Mouse (Mus musculus): Measurements from ENCODE around the gene Ppp1r2. TPM values are rescaled to one million over a fixed set of nuclear protein-coding genes. Genes with fewer than 3 reads are reported as not detected.
A peak's percentile ranks its signal among the peaks of the same experiment; 100 is the strongest.
"Not testable (repeated sequence)": the region's sequence is repeated elsewhere in the genome, so short reads cannot be mapped to it uniquely, and the experiment has no call there.

Gene Ppp1r2
- 89.0 and 90.5 TPM in 2 replicates for polyA plus RNA-seq (2014; fragmentation: Nextera tagmentation; extraction: Ambion mirVana)

DNA sequence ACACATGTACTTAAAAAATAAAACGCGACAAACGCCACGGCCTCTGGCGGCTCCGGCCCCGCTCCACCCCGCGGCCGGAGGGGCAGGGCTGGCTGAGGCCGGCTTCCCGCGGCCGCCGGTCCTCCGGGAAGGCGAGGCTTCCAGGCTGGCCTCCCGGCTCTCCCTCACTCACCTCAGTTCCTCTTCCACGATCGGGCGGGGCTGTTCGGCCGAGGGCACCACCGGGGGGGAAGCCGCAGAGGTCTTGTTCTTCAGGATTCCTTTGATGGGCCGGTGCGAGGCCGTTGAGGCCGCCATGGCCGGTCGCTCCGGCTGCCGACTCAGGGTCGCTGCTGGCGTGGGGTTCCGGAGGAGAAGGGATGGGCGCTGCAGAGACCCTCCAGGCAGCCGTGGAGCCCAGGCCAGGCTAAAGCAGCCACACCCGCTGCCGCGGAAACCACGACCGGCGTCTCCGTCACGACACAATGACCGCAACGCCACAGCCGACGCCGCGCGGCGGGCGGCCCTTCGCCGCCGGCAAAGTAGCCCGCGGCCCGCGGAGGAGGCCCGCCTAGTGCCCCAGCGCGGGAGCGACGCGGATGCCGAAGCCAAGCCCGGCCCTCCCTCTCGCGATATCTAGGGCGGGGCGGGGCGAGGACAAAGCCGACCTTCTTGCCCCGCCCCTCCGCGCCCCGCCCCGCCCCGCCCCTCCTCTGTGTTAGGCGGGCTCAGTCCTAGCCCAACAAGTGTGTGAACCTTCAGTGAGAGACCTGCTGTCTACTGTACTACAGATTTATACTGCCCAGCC is at the start of gene Ppp1r2:
Ppp1r2 (minus strand) TSS at position 604 of the 787 bp plus-strand sequence.
- WGBS: under 1% methylated on average over 71 of the region's 83 CpGs
- Histone ChIP-seq H3K9ac (ENCODE audit: low read length) (peak within 1 kb of the TSS; percentile 91), H3K4me1 (ENCODE audit: control insufficient read depth, insufficient read depth, low read length) (peaks cover 21% of the 10 kb centered on the region), H3K4me2 (ENCODE audit: low read length) (peak within 1 kb of the TSS; percentile 87), H3K27ac (ENCODE audit: low read depth, low read length) (peak within 1 kb of the TSS; percentile 86), H3K4me3 (ENCODE audit: low read depth, low read length) (peak within 1 kb of the TSS; percentile 76), H3K27me3 (replicated peaks; ENCODE audit: control insufficient read depth, insufficient read depth, low read length) (no peaks in the 10 kb centered on the region), H3K36me3 (ENCODE audit: control insufficient read depth, insufficient read depth, low read length) (no peaks in the 10 kb centered on the region), H3K9me3 (replicated peaks; ENCODE audit: control insufficient read depth, low read length) (no peaks in the 10 kb centered on the region)
- DNase-seq (ENCODE audit: low spot score) (peak; percentile 94), ATAC-seq (peak; percentile 97)

DNA sequence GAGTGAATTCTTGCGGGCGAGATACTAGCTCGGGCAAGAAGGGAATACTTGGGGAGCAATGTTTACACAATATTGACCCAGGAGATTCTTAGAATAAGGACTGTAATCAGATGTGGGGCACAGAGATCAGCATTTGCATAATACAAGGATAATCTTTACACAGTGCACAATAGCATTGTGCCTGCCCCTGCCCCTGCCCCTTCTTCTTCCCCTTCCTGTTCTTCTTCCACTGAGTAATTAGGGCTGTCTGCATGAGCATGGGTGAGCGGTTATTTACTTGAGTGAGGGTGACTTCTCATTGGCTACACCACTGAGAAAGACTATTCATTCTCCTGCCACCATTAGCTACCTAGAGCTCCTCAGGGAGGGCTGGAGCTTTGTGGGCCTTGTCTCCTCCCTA is 46.4 kb upstream of the Ppp1r2 start:
- ATAC-seq (no peak), DNase-seq (ENCODE audit: low spot score) (no peak)
- Histone ChIP-seq H3K27me3 (replicated peaks; ENCODE audit: control insufficient read depth, insufficient read depth, low read length) (no peaks in the 10 kb centered on the region), H3K4me3 (ENCODE audit: low read depth, low read length) (no peak overlapping the region), H3K36me3 (ENCODE audit: control insufficient read depth, insufficient read depth, low read length) (no peaks in the 10 kb centered on the region), H3K4me2 (ENCODE audit: low read length) (no peak overlapping the region), H3K9me3 (replicated peaks; ENCODE audit: control insufficient read depth, low read length) (no peaks in the 10 kb centered on the region), H3K4me1 (ENCODE audit: control insufficient read depth, insufficient read depth, low read length) (no peaks in the 10 kb centered on the region), H3K27ac (ENCODE audit: low read depth, low read length) (no peak overlapping the region), H3K9ac (ENCODE audit: low read length) (no peak overlapping the region)
- WGBS: 22% methylated on average over 4 of the region's 4 CpGs

DNA sequence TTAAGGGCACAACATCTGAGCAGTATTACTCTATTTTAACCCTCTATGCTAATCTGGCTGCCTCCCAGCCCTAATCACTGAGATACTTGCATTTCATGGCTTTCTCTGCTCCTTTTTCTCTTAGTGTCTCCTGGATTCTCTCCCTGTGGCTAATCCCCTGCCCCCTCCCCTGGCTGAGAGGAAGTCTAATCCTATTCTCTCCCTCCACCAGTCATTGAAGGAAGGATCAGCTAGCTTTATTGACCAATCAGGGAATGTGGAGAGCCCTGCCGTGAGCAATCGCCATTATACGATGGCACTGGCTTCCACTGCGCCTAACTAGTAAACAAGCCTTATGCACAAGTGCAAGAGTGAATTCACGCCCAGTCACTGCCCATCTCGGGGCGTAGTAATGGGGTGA is 45.9 kb upstream of the Ppp1r2 start:
- 29% methylated on average over 7 of the region's 7 CpGs for WGBS
- Histone ChIP-seq H3K4me2 (ENCODE audit: low read length) (no peak overlapping the region), H3K4me1 (ENCODE audit: control insufficient read depth, insufficient read depth, low read length) (no peaks in the 10 kb centered on the region), H3K36me3 (ENCODE audit: control insufficient read depth, insufficient read depth, low read length) (no peaks in the 10 kb centered on the region), H3K9ac (ENCODE audit: low read length) (no peak overlapping the region), H3K4me3 (ENCODE audit: low read depth, low read length) (no peak overlapping the region), H3K27me3 (replicated peaks; ENCODE audit: control insufficient read depth, insufficient read depth, low read length) (no peaks in the 10 kb centered on the region), H3K27ac (ENCODE audit: low read depth, low read length) (no peak overlapping the region), H3K9me3 (replicated peaks; ENCODE audit: control insufficient read depth, low read length) (no peaks in the 10 kb centered on the region)
- no peak for DNase-seq (ENCODE audit: low spot score)
- ATAC-seq: no peak

DNA sequence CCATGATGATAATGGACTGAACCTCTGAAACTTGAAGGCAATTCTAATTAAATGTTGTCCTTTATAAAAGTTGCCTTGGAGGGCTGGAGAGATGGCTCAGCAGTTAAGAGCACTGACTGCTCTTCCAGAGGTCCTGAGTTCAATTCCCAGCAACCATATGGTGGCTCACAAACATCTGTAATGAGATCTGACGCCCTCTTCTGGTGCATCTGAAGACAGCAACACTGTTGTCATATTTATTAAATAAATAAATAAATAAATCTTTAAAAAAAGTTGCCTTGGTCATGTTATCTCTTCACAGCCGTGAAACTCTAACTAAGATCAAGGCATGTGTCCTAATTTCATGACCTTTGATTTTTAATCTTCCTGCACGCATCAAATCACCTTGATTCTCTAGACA is 44.6 kb upstream of the Ppp1r2 start:
- not testable (repeated sequence) for ATAC-seq; DNase-seq (ENCODE audit: low spot score); H3K36me3 ChIP-seq (ENCODE audit: control insufficient read depth, insufficient read depth, low read length); H3K27ac ChIP-seq (ENCODE audit: low read depth, low read length); H3K27me3 ChIP-seq (replicated peaks; ENCODE audit: control insufficient read depth, insufficient read depth, low read length); H3K4me1 ChIP-seq (ENCODE audit: control insufficient read depth, insufficient read depth, low read length); H3K9ac ChIP-seq (ENCODE audit: low read length); H3K9me3 ChIP-seq (replicated peaks; ENCODE audit: control insufficient read depth, low read length); H3K4me2 ChIP-seq (ENCODE audit: low read length); H3K4me3 ChIP-seq (ENCODE audit: low read depth, low read length)
- 76% methylated on average over 3 of the region's 3 CpGs for WGBS

DNA sequence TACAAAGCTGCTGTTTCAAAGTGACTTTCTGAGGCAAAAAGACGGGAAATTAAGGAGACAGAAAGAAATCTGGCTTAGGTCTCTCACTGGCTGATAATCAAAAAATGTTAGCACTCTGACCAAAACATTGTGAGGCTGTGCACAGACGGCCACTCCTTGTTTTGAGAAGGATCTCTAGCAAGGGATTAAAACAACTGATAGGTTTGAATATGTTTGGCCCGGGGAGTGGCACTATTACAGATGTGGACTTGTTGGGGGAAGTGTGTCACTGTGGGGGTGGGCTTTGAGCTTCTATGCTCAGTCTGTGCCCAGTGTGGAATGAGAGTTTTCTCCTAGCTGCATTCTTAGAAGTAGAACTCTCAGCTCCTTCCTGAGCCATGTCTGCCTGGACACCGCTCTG is 44.2 kb upstream of the Ppp1r2 start:
- Histone ChIP-seq H3K4me2 (ENCODE audit: low read length) (no peak overlapping the region), H3K27me3 (replicated peaks; ENCODE audit: control insufficient read depth, insufficient read depth, low read length) (no peaks in the 10 kb centered on the region), H3K4me3 (ENCODE audit: low read depth, low read length) (no peak overlapping the region), H3K27ac (ENCODE audit: low read depth, low read length) (no peak overlapping the region), H3K4me1 (ENCODE audit: control insufficient read depth, insufficient read depth, low read length) (no peaks in the 10 kb centered on the region), H3K36me3 (ENCODE audit: control insufficient read depth, insufficient read depth, low read length) (no peaks in the 10 kb centered on the region), H3K9ac (ENCODE audit: low read length) (no peak overlapping the region), H3K9me3 (replicated peaks; ENCODE audit: control insufficient read depth, low read length) (no peaks in the 10 kb centered on the region)
- WGBS: 71% methylated on average over 4 of the region's 4 CpGs
- no peak for ATAC-seq
- DNase-seq (ENCODE audit: low spot score): no peak

DNA sequence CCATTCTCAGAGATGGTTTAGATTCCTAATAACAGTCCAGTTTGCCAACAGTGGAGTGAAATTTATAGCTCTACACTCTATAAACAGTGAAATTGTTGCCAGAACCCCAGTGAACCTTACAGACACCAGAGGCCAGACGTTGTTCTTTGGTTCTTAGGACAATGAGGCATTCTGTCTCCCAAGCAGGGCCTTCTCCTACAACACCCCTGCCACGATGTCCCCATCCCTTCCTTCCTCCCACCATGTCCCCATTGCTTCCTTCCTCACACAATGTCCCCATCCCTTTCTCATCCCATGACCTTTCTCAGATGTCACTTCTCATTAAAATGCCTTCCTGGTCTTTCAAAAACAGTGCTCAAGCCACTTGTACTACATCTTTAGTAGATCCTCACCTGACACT is 43.3 kb upstream of the Ppp1r2 start:
- H3K36me3 ChIP-seq (ENCODE audit: control insufficient read depth, insufficient read depth, low read length): no peaks in the 10 kb centered on the region
- WGBS: 81% methylated on average over 2 of the region's 2 CpGs
- H3K4me3 ChIP-seq (ENCODE audit: low read depth, low read length): no peak overlapping the region
- ATAC-seq (no peak), DNase-seq (ENCODE audit: low spot score) (no peak)
- H3K27me3 ChIP-seq (replicated peaks; ENCODE audit: control insufficient read depth, insufficient read depth, low read length): no peaks in the 10 kb centered on the region
- no peak overlapping the region for H3K4me2 ChIP-seq (ENCODE audit: low read length)
- no peak overlapping the region for H3K27ac ChIP-seq (ENCODE audit: low read depth, low read length)
- H3K4me1 ChIP-seq (ENCODE audit: control insufficient read depth, insufficient read depth, low read length): no peaks in the 10 kb centered on the region
- no peaks in the 10 kb centered on the region for H3K9me3 ChIP-seq (replicated peaks; ENCODE audit: control insufficient read depth, low read length)
- H3K9ac ChIP-seq (ENCODE audit: low read length): no peak overlapping the region

DNA sequence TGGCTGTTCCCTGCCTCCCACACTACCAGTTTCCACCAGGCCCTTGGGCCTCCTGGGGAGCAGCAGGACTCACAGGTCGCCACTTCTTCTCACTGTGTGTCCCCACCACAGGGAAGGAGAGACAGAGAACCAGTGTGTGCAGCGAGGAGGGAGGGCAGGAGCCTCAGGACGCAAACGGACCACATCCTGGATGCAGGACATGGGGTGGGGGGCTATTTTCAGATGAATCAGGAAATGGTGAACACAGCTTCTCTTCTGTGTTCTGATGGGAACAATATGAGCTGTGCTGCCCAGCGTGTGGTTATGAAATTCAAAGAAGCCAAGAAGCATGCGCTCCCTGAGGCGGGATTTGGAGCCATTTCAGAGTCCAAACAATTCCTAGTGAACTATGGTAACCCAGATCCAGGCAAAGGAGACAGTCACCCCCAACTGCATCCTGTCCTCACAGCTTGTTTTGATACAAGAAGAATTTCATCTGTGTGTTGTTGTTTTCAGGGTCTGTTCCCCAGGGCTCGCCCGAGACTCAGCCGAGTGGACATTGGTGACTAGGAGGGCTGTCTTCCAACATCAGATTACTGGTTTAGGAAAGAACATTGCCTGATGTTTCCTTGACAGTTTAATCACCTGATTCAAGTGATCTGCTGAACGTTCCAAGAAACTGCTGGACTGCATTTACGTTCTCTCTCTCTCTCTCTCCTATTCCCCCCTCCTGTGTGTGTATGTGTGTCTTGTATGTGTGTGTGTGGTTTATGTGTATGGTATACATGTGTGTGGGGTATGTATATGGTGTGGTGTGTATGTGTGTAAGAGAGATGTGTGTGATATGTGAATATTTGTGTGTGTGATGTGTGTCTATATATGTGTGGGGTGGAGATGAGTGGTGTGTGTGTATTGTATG is 41.4 kb upstream of the Ppp1r2 start:
- H3K4me1 ChIP-seq (ENCODE audit: control insufficient read depth, insufficient read depth, low read length); H3K4me2 ChIP-seq (ENCODE audit: low read length); H3K9ac ChIP-seq (ENCODE audit: low read length); DNase-seq (ENCODE audit: low spot score); H3K27me3 ChIP-seq (replicated peaks; ENCODE audit: control insufficient read depth, insufficient read depth, low read length); H3K27ac ChIP-seq (ENCODE audit: low read depth, low read length); H3K36me3 ChIP-seq (ENCODE audit: control insufficient read depth, insufficient read depth, low read length); H3K4me3 ChIP-seq (ENCODE audit: low read depth, low read length); ATAC-seq; H3K9me3 ChIP-seq (replicated peaks; ENCODE audit: control insufficient read depth, low read length): not testable (repeated sequence)
- 75% methylated on average over 12 of the region's 12 CpGs for WGBS

DNA sequence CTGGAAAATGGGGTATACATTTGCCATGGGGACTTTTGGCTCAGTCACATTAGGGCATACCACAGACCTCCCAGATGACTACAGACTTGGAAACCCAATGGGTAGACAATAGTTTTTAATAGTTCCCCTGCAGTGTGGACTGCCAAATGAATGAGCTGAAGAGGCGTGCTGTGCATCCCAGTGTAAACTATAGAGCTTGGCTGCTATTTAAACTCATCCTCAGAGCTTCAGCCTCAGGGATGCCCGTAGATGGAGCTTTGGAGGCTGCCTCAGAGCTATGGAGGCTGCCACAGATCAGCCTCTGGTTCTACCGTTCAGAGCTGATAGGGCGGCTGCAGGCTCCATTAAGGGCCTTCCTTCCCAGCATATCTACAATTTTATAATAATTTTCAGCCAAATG is 40.2 kb upstream of the Ppp1r2 start:
- DNase-seq (ENCODE audit: low spot score) (no peak), ATAC-seq (no peak)
- WGBS: 68% methylated on average over 4 of the region's 4 CpGs
- no peak overlapping the region for H3K9ac ChIP-seq (ENCODE audit: low read length)
- no peak overlapping the region for H3K27ac ChIP-seq (ENCODE audit: low read depth, low read length)
- H3K9me3 ChIP-seq (replicated peaks; ENCODE audit: control insufficient read depth, low read length): no peaks in the 10 kb centered on the region
- H3K4me3 ChIP-seq (ENCODE audit: low read depth, low read length): no peak overlapping the region
- no peaks in the 10 kb centered on the region for H3K27me3 ChIP-seq (replicated peaks; ENCODE audit: control insufficient read depth, insufficient read depth, low read length)
- no peaks in the 10 kb centered on the region for H3K4me1 ChIP-seq (ENCODE audit: control insufficient read depth, insufficient read depth, low read length)
- no peaks in the 10 kb centered on the region for H3K36me3 ChIP-seq (ENCODE audit: control insufficient read depth, insufficient read depth, low read length)
- no peak overlapping the region for H3K4me2 ChIP-seq (ENCODE audit: low read length)
